Mouse (Mus musculus) left cerebral cortex, adult 18-20 months (tissue): ENCODE results near the gene Tdrd3. TPM values are rescaled to one million over a fixed set of nuclear protein-coding genes. Genes with fewer than 3 reads are reported as not detected.
A peak's percentile ranks its signal among the peaks of the same experiment; 100 is the strongest.

Experiments used
- DNase-seq, 2 experiments: peaks; one replicate each; pipeline ENCODE4 v3.0.0; 2021 to 2022; ENCODE audit warnings: low spot score in 2 of 2, mixed read lengths in 1 of 2
- total RNA-seq, 2 experiments: library from RNA; stranded (reverse); gene quantifications; 2 replicates each; pipeline ENCODE4 v1.2.3; 2021

Gene Tdrd3
- total RNA-seq, 2 experiments from 2014 or later: 27.7 to 30.9 TPM

DNA sequence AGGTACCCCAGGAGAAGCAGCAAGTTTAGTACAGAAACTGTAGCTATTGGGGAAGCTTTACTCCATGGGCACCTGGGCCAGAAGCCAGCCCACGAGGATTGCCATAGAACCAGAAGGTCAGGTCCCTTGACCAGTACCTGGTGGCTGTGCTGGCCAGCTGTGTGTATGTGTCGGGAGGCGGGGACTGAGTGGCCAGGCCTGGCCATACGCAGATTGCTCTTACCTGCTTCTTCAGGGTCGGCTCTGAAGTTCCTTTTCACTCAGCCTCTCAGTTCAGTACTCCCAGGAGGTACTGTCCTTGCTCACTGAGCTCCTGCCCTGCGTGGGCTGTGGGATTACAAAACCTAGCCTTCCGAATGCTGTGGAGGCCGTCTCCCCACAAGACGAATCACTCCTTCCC, 147.4 kb downstream of the Tdrd3 start:
- DNase-seq: no peak

- peak; percentile 16 to 35 for DNase-seq
Observed at GRCm38 (mm10) chr14:87566211-87566610, 149.8 kb downstream of the Tdrd3 start.

- DNase-seq: peak in 1 of 2 experiments; percentile 23
Observed at GRCm38 (mm10) chr14:87567034-87567461, 150.6 kb downstream of the Tdrd3 start.

DNA sequence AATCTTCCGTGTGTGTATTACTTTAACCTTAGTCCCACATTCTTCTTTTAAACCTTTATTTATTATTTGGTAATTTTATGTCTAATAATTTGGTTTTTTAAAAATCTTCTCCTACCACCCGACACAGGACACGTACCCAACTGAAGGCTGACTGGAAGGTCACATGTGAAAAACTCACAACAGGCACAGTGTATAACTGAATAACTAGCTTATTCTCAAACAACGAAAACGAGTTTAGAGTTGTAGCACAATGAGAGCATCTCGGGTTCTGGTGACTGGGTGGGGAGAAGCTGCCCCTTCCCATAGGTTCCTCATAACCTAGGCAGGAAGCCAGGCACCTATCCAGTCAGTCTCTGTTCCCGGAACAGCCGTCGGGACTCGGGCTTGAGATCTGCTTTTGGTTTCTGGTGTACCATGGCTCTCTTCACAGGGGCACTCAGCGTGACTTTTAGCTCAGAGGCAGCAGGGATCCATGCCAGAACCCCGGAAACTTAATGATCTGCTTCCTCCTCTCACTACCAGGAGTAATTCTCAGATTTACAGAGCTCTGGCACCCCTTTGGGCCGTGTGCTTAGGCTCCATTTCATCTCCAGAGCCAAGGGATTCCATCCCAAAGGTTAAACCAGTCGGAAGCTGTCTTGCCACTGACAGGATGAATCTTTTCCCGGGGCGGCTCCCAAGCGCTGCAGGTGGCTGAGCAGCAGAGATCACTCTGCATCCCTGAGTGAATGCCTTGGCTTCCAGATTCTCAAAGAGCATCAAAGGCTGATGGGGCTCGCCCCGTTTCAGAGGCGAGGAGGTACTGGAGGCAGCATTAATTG, 151.4 kb downstream of the Tdrd3 start:
- DNase-seq: peak; percentile 29 to 30

- DNase-seq: peak; percentile 54 to 68
Observed at GRCm38 (mm10) chr14:87568447-87568908, 152.0 kb downstream of the Tdrd3 start.

DNA sequence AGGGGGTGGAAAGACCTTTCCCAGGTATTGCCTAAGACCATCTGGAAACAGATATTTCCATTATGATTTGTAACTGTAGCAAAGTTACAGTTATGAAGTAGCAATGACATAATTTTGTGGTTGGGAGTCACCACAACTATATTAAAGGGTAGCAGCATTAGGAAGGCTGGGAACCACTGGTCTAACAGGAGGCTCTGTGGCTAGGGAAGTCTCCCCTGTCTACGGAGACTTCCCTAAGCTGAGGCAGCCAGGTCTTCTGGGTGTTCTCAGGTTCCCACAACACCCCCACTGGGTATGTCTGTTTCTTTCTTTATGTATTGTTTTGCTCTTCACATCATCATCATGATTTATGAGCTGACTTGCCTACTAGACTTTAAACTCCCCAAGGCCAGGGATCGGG, 153.0 kb downstream of the Tdrd3 start:
- no peak for DNase-seq

DNA sequence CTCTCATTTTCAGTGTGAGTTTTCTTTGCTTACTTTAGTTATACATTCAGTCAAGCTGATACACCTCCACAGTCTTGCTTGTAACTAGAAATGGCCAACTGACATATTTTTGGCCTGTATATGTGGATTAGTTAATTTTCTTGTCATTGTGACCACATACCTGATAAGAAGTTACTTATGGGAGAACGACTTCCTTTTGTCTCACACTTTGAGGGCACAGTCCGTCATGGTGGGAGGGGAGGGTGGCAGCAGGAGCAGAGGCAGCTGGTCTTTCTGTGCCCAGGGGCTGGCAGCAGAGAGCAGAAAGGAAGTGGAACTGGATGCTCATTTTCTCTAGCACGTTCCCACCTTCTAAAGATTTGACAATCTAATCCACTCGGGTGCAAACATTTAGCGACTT, 156.0 kb downstream of the Tdrd3 start:
- DNase-seq: no peak

GRCm38 (mm10) chr14:87582610-87583009, 166.2 kb downstream of the Tdrd3 start:
- DNase-seq: peak in 1 of 2 experiments; percentile 15
